Mouse (Mus musculus) hindbrain, embryonic 13.5 days (tissue): ENCODE data around the gene Ccdc88a. TPM values are rescaled to one million over a fixed set of nuclear protein-coding genes. Genes with fewer than 3 reads are reported as not detected.

Source experiments
- ATAC-seq: fragments of 200-750 bp; cut with Nextera tagmentation; 2 replicates; pipeline ENCODE4 v1.8.0; 2017; ENCODE audit warnings: moderate TSS enrichment; ENCODE audit not compliant: low FRiP score
- H3K27ac ChIP-seq: fragments of 300-500 bp; sonication (generic); 2 replicates; pipeline ENCODE4 v1.5.1; 2015; ENCODE audit warnings: inconsistent platforms, mild to moderate bottlenecking, moderate library complexity
- H3K27me3 ChIP-seq: fragments of 300-500 bp; sonication (generic); 2 replicates; pipeline ENCODE4 v1.6.1; 2015; ENCODE audit warnings: mild to moderate bottlenecking, inconsistent platforms
- H3K36me3 ChIP-seq: fragments of 300-500 bp; sonication (generic); 2 replicates; pipeline ENCODE4 v1.6.1; 2015; ENCODE audit warnings: mild to moderate bottlenecking, inconsistent platforms
- H3K4me1 ChIP-seq: fragments of 300-500 bp; sonication (generic); replicated peaks from 2 replicates; pipeline ENCODE4 v1.6.1; 2015; ENCODE audit warnings: inconsistent platforms
- H3K4me2 ChIP-seq: fragments of 300-500 bp; sonication (generic); 2 replicates; pipeline ENCODE4 v1.6.1; 2015; ENCODE audit warnings: inconsistent platforms, mild to moderate bottlenecking, moderate library complexity
- H3K4me3 ChIP-seq: fragments of 300-500 bp; sonication (generic); 2 replicates; pipeline ENCODE4 v1.5.1; 2015; ENCODE audit warnings: mild to moderate bottlenecking, inconsistent platforms
- H3K9ac ChIP-seq: fragments of 300-500 bp; sonication (generic); 2 replicates; pipeline ENCODE4 v1.6.1; 2015; ENCODE audit warnings: mild to moderate bottlenecking, inconsistent platforms
- H3K9me3 ChIP-seq: fragments of 300-500 bp; sonication (generic); 2 replicates; pipeline ENCODE4 v1.6.1; 2016; ENCODE audit warnings: inconsistent platforms
- WGBS: fragments of 180-500 bp; shearing (Covaris S2); methylation state at CpG from one replicate; pipeline ENCODE4 v1.1.7; 2015; 5-methylcytosine and 5-hydroxymethylcytosine counted together
- polyA plus RNA-seq: library from polyadenylated mRNA; unstranded; fragments of >200 nt; fragmentation: Nextera tagmentation; extraction: Ambion mirVana; gene quantifications from 2 replicates; pipeline ENCODE4 v1.2.1, GENCODE M21; 2015

Gene Ccdc88a
- polyA plus RNA-seq, 1 experiment from 2014 or later: 77.0 TPM

GRCm38 (mm10) chr11:29383493-29383892, 10.0 kb downstream of the Ccdc88a start:
- H3K27ac ChIP-seq: no peak overlapping the region
- no peak for ATAC-seq
- peaks cover 5% of the 10 kb centered on the region; the same call in 1 of the 2 replicates for H3K4me1 ChIP-seq
- no peak overlapping the region for H3K9ac ChIP-seq
- WGBS: 75% methylated on average over 2 of the region's 2 CpGs
- no peak overlapping the region for H3K4me3 ChIP-seq
- H3K4me2 ChIP-seq: no peak overlapping the region
- H3K36me3 ChIP-seq: peaks cover 2% of the 10 kb centered on the region; the same call in 1 of the 2 replicates
- no peaks in the 10 kb centered on the region for H3K27me3 ChIP-seq
- no peaks in the 10 kb centered on the region for H3K9me3 ChIP-seq

GRCm38 (mm10) chr11:29384001-29384400, 10.5 kb downstream of the Ccdc88a start:
- Histone ChIP-seq H3K9ac (no peak overlapping the region), H3K4me2 (no peak overlapping the region), H3K27ac (no peak overlapping the region), H3K36me3 (peaks cover 2% of the 10 kb centered on the region; the same call in 1 of the 2 replicates), H3K27me3 (no peaks in the 10 kb centered on the region), H3K4me1 (0 out of 2 replicates have a peak, but pooled peaks cover 5% of the 10 kb centered on the region), H3K4me3 (no peak overlapping the region), H3K9me3 (no peaks in the 10 kb centered on the region)
- 85% methylated on average over 1 of the region's 1 CpGs for WGBS
- no peak for ATAC-seq

GRCm38 (mm10) chr11:29384617-29385016, 11.2 kb downstream of the Ccdc88a start:
- no peak for ATAC-seq

GRCm38 (mm10) chr11:29389913-29390312, 16.5 kb downstream of the Ccdc88a start:
- no peaks in the 10 kb centered on the region for H3K9me3 ChIP-seq
- peaks cover 3% of the 10 kb centered on the region; the same call in 1 of the 2 replicates for H3K36me3 ChIP-seq
- no peak overlapping the region for H3K9ac ChIP-seq
- no peak for ATAC-seq
- no peak overlapping the region for H3K27ac ChIP-seq
- H3K27me3 ChIP-seq: no peaks in the 10 kb centered on the region
- no peaks in the 10 kb centered on the region for H3K4me1 ChIP-seq
- no peak overlapping the region for H3K4me2 ChIP-seq
- no peak overlapping the region for H3K4me3 ChIP-seq
- 53% methylated on average over 4 of the region's 4 CpGs for WGBS

More at GRCm38 (mm10) chr11:29384617-29385016, 11.2 kb downstream of the Ccdc88a start:
- Histone ChIP-seq H3K27ac (no peak overlapping the region), H3K4me3 (no peak overlapping the region), H3K36me3 (peaks cover 2% of the 10 kb centered on the region; the same call in 1 of the 2 replicates), H3K4me1 (0 out of 2 replicates have a peak, but pooled peaks cover 5% of the 10 kb centered on the region), H3K4me2 (no peak overlapping the region), H3K9ac (no peak overlapping the region), H3K9me3 (no peaks in the 10 kb centered on the region), H3K27me3 (no peaks in the 10 kb centered on the region)
- 85% methylated on average over 3 of the region's 3 CpGs for WGBS

- Histone ChIP-seq H3K9me3 (no peaks in the 10 kb centered on the region), H3K4me3 (no peak overlapping the region), H3K27me3 (no peaks in the 10 kb centered on the region), H3K36me3 (peaks cover 3% of the 10 kb centered on the region; the same call in 1 of the 2 replicates), H3K27ac (no peak overlapping the region), H3K4me2 (no peak overlapping the region), H3K4me1 (no peaks in the 10 kb centered on the region), H3K9ac (no peak overlapping the region)
- WGBS: 95% methylated on average over 3 of the region's 3 CpGs
- no peak for ATAC-seq
These were observed 21.8 kb downstream of the Ccdc88a start for GRCm38 (mm10) chr11:29395135-29395746.

GRCm38 (mm10) chr11:29400374-29400773, 26.9 kb downstream of the Ccdc88a start:
- H3K4me3 ChIP-seq: no peak overlapping the region
- H3K27me3 ChIP-seq: no peaks in the 10 kb centered on the region
- 94% methylated on average over 2 of the region's 2 CpGs for WGBS
- H3K9me3 ChIP-seq: no peaks in the 10 kb centered on the region
- H3K27ac ChIP-seq: no peak overlapping the region
- H3K9ac ChIP-seq: no peak overlapping the region
- H3K4me2 ChIP-seq: no peak overlapping the region
- no peak for ATAC-seq
- peaks cover 11% of the 10 kb centered on the region for H3K36me3 ChIP-seq
- no peaks in the 10 kb centered on the region for H3K4me1 ChIP-seq

GRCm38 (mm10) chr11:29406292-29406691, 32.8 kb downstream of the Ccdc88a start:
- Histone ChIP-seq H3K4me3 (no peak overlapping the region), H3K4me2 (no peak overlapping the region), H3K9me3 (no peaks in the 10 kb centered on the region), H3K27ac (no peak overlapping the region), H3K4me1 (no peaks in the 10 kb centered on the region), H3K9ac (no peak overlapping the region), H3K27me3 (no peaks in the 10 kb centered on the region), H3K36me3 (peaks cover 6% of the 10 kb centered on the region; the same call in 1 of the 2 replicates)
- no peak for ATAC-seq

- 98% methylated on average over 3 of the region's 3 CpGs for WGBS
- H3K27ac ChIP-seq: no peak overlapping the region
- peaks cover 6% of the 10 kb centered on the region for H3K36me3 ChIP-seq
- no peaks in the 10 kb centered on the region for H3K9me3 ChIP-seq
- no peak overlapping the region for H3K4me2 ChIP-seq
- no peak for ATAC-seq
- H3K4me3 ChIP-seq: no peak overlapping the region
- H3K4me1 ChIP-seq: no peaks in the 10 kb centered on the region
- no peaks in the 10 kb centered on the region for H3K27me3 ChIP-seq
- no peak overlapping the region for H3K9ac ChIP-seq
These were observed 50.0 kb downstream of the Ccdc88a start for GRCm38 (mm10) chr11:29423496-29423895.

- ATAC-seq: no peak
- WGBS: 86% methylated on average over 3 of the region's 3 CpGs
- H3K4me3 ChIP-seq: no peak overlapping the region
- no peaks in the 10 kb centered on the region for H3K27me3 ChIP-seq
- no peak overlapping the region for H3K9ac ChIP-seq
- H3K36me3 ChIP-seq: peaks cover 31% of the 10 kb centered on the region
- no peaks in the 10 kb centered on the region for H3K4me1 ChIP-seq
- H3K27ac ChIP-seq: no peak overlapping the region
- no peak overlapping the region for H3K4me2 ChIP-seq
- no peaks in the 10 kb centered on the region for H3K9me3 ChIP-seq
These were observed 55.3 kb downstream of the Ccdc88a start for GRCm38 (mm10) chr11:29428774-29429173.

GRCm38 (mm10) chr11:29431011-29431410, 57.6 kb downstream of the Ccdc88a start:
- Histone ChIP-seq H3K9me3 (no peaks in the 10 kb centered on the region), H3K27ac (no peak overlapping the region), H3K4me3 (no peak overlapping the region), H3K9ac (no peak overlapping the region), H3K4me1 (no peaks in the 10 kb centered on the region), H3K4me2 (no peak overlapping the region), H3K27me3 (no peaks in the 10 kb centered on the region), H3K36me3 (peaks cover 25% of the 10 kb centered on the region)
- 97% methylated on average over 1 of the region's 1 CpGs for WGBS
- no peak for ATAC-seq

GRCm38 (mm10) chr11:29448741-29449140, 75.3 kb downstream of the Ccdc88a start:
- Histone ChIP-seq H3K4me1 (no peaks in the 10 kb centered on the region), H3K4me3 (no peak overlapping the region), H3K36me3 (peaks cover 17% of the 10 kb centered on the region), H3K27ac (no peak overlapping the region), H3K9me3 (no peaks in the 10 kb centered on the region), H3K9ac (no peak overlapping the region), H3K27me3 (no peaks in the 10 kb centered on the region), H3K4me2 (no peak overlapping the region)
- ATAC-seq: no peak
- WGBS: 88% methylated on average over 2 of the region's 2 CpGs

- Histone ChIP-seq H3K4me2 (no peak overlapping the region), H3K4me1 (no peaks in the 10 kb centered on the region), H3K9ac (no peak overlapping the region), H3K9me3 (no peaks in the 10 kb centered on the region), H3K27ac (no peak overlapping the region), H3K27me3 (no peaks in the 10 kb centered on the region), H3K36me3 (peaks cover 31% of the 10 kb centered on the region), H3K4me3 (no peak overlapping the region)
- no peak for ATAC-seq
These were observed 101.2 kb downstream of the Ccdc88a start for GRCm38 (mm10) chr11:29474676-29475075.

- no peaks in the 10 kb centered on the region for H3K4me1 ChIP-seq
- WGBS: 97% methylated on average over 1 of the region's 1 CpGs
- no peaks in the 10 kb centered on the region for H3K27me3 ChIP-seq
- no peak overlapping the region for H3K9ac ChIP-seq
- H3K4me3 ChIP-seq: no peak overlapping the region
- H3K4me2 ChIP-seq: no peak overlapping the region
- no peaks in the 10 kb centered on the region for H3K9me3 ChIP-seq
- no peak for ATAC-seq
- H3K36me3 ChIP-seq: peaks cover 53% of the 10 kb centered on the region
- no peak overlapping the region for H3K27ac ChIP-seq
These were observed 119.7 kb downstream of the Ccdc88a start for GRCm38 (mm10) chr11:29493135-29493534.
